Mouse (Mus musculus) skeletal muscle tissue, postnatal 0 days (tissue): ENCODE measurements around the gene Zfp945. TPM values are rescaled to one million over a fixed set of nuclear protein-coding genes. Genes with fewer than 3 reads are reported as not detected.

Experiments
- polyA plus RNA-seq: library from polyadenylated mRNA; unstranded; fragments of >200 nt; fragmentation: Nextera tagmentation; extraction: Ambion mirVana; gene quantifications from 2 replicates; pipeline ENCODE4 v1.2.1, GENCODE M21; 2015

Zfp945 gene
- 10.5 and 12.0 TPM in 2 replicates for polyA plus RNA-seq

DNA sequence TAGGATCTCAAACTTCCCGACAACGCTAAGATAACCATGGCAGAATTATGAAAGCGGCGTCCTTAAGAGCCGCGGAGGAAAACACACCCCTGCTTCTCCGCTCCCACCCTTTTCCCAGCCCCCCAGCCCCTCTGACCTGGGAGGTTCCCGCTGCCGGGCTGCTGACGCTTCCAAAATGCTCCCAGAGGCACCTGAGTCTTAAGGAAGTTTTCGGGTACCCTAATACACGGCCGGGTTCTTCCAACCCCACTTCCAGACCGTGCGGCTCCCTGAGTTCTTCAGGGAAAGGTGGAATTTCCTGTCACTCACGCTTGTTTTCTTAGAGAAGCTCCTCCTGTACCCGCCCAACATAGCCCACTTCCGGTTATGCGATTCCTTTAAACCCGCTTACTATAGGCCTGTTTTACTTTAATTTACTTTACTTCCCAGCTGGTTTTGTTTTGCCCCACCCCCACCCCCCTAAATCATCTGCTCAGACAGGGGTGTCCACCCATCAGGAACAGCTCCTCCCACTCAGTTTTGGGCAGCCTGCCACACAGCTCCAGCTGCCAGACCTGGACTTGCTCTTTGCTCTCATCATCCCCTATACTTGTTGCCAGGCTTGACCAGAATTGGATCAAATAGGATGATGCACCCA lies at the start of gene Zfp945:
Zfp945 (minus strand) TSS at position 290 of the 637 bp plus-strand sequence.

Other genes starting within 250 kb of the Zfp945 start
- gene Vmn2r113, start 75.8 kb upstream of the Zfp945 start, polyA plus RNA-seq = not detected in 2 replicates
- gene Vmn2r-ps130, start 194.0 kb upstream of the Zfp945 start, polyA plus RNA-seq = not detected in 2 replicates